Mouse (Mus musculus) MEL (cell line): ENCODE data around the gene Poc1b.

Source experiments
- BHLHE40 ChIP-seq: IDR thresholded peaks from 2 replicates; pipeline ENCODE4 v1.6.1; 2012; ENCODE audit warnings: low read depth, mild to moderate bottlenecking, inconsistent platforms, low read length, improper control_type of control experiment, borderline replicate concordance
- CTCF ChIP-seq, 3 experiments: IDR thresholded peaks in 2 of 3; conservative IDR thresholded peaks in 1 of 3; 2 replicates each; pipeline ENCODE4 v1.5.1; 2011 to 2012; ENCODE audit warnings: low read length in 3 of 3, low read depth in 2 of 3, mild to moderate bottlenecking in 2 of 3, improper control_type of control experiment in 1 of 3, inconsistent platforms in 1 of 3, mixed read lengths in 1 of 3, moderate library complexity in 1 of 3; ENCODE audit not compliant: control insufficient read depth in 1 of 3, insufficient read depth in 1 of 3, poor library complexity in 1 of 3, severe bottlenecking in 1 of 3
- POLR2A ChIP-seq, 2 experiments: IDR thresholded peaks; 2 replicates each; pipeline ENCODE4 v1.6.1; 2011 to 2012; ENCODE audit warnings: low read length in 2 of 2, mild to moderate bottlenecking in 2 of 2, control low read depth in 1 of 2, improper control_type of control experiment in 1 of 2, low read depth in 1 of 2, moderate library complexity in 1 of 2; ENCODE audit not compliant: control insufficient read depth in 1 of 2, insufficient read depth in 1 of 2, poor library complexity in 1 of 2
- POLR2AphosphoS2 ChIP-seq: IDR thresholded peaks from 2 replicates; pipeline ENCODE4 v1.6.1; 2011; ENCODE audit warnings: low read length, improper control_type of control experiment
- TBP ChIP-seq: IDR thresholded peaks from 2 replicates; pipeline ENCODE4 v1.8.0; 2011; ENCODE audit warnings: low read depth, low read length, improper control_type of control experiment
- UBTF ChIP-seq: IDR thresholded peaks from 2 replicates; pipeline ENCODE4 v1.6.1; 2012; ENCODE audit warnings: low read depth, mild to moderate bottlenecking, inconsistent platforms, low read length, improper control_type of control experiment, moderate library complexity, borderline replicate concordance; ENCODE audit not compliant: insufficient read depth
- USF1 ChIP-seq: IDR thresholded peaks from 2 replicates; pipeline ENCODE4 v1.6.1; 2014; ENCODE audit warnings: low read depth, mild to moderate bottlenecking, inconsistent platforms, low read length, improper control_type of control experiment, moderate library complexity
- ZMIZ1 ChIP-seq: IDR thresholded peaks from 2 replicates; pipeline ENCODE4 v1.6.1; 2012; ENCODE audit warnings: low read depth, mild to moderate bottlenecking, inconsistent platforms, low read length, improper control_type of control experiment, moderate library complexity

GRCm38 (mm10) chr10:99211021-99211420 is 104.2 kb downstream of the Poc1b start:
- TF ChIP-seq BHLHE40 (no peak), CTCF (IDR thresholded peaks at IDR 0.05 in 2 of 3, conservative IDR thresholded peaks at IDR 0.05 in 1 of 3; ENCODE audit: control insufficient read depth in 1 of 3, insufficient read depth in 1 of 3, low read depth in 2 of 3, low read length in 3 of 3, poor library complexity in 1 of 3, severe bottlenecking in 1 of 3) (no peak), POLR2AphosphoS2 (no peak), POLR2A (IDR thresholded peaks at IDR 0.05; ENCODE audit: control insufficient read depth in 1 of 2, insufficient read depth in 1 of 2, low read depth in 1 of 2, low read length in 2 of 2, poor library complexity in 1 of 2) (no peak), UBTF (no peak), USF1 (no peak), ZMIZ1 (no peak), TBP (no peak)
